Mouse (Mus musculus) lung, adult 2 months (tissue): ENCODE measurements at regions not wholly inside any gene's neighbourhood (a gene's known extent, or its start where the extent isn't known, plus 50 kb on each side); places are given as distances from the start of the nearest gene placed in this dataset.

ENCODE experiments used
- DNase-seq: peaks from one replicate; pipeline ENCODE4 v3.0.0; 2022
- H3K4me1 ChIP-seq: fragments of 200-500 bp; 2 replicates; pipeline ENCODE4 v1.6.1; 2011; ENCODE audit warnings: low read length; ENCODE audit not compliant: control insufficient read depth, insufficient read depth
- H3K4me3 ChIP-seq: fragments of 200-500 bp; replicated peaks from 2 replicates; pipeline ENCODE3; 2011; ENCODE audit warnings: low read depth, mild to moderate bottlenecking, control low read depth, low read length; ENCODE audit errors: extremely low read depth
- CTCF ChIP-seq: fragments of 200-500 bp; IDR thresholded peaks from 2 replicates; pipeline ENCODE4 v1.5.1; 2011; ENCODE audit warnings: mild to moderate bottlenecking, low read length, control low read depth; ENCODE audit not compliant: insufficient read depth
- POLR2A ChIP-seq: fragments of 200-500 bp; IDR thresholded peaks from 2 replicates; pipeline ENCODE4 v1.6.1; 2011; ENCODE audit warnings: low read depth, mild to moderate bottlenecking, control low read depth, low read length, borderline replicate concordance; ENCODE audit errors: extremely low read depth
- WGBS: fragments of 180-500 bp; shearing (Covaris S2); methylation state at CpG from one replicate; pipeline ENCODE4 v1.1.7; 2018; 5-methylcytosine and 5-hydroxymethylcytosine counted together

DNA sequence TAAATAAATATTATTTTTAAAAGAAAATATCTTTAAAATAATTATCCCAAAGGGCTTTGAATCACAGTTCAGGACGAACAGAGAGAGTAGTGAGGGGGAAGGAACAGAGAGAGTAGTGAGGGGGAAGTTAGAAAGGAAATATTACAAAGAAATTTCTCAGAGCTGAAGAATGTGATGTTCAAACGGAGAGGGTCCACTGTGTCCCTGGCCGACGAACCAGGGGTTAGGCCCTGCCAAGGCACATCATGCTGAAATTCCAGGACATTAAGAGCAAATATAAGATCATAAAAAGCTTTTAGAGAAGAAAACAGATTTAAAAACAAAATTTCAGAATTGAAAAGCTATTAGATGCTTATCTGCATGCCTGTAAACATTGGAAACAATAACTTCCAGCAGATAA, 61.6 kb downstream of the Skor1 start:
- DNase-seq = no peak
- peaks cover 8% of the 10 kb centered on the region for H3K4me1 ChIP-seq
- WGBS = 52% methylated on average over 4 of the region's 4 CpGs
- H3K4me3 ChIP-seq = no peak overlapping the region
- TF ChIP-seq POLR2A (no peak), CTCF (no peak)

DNA sequence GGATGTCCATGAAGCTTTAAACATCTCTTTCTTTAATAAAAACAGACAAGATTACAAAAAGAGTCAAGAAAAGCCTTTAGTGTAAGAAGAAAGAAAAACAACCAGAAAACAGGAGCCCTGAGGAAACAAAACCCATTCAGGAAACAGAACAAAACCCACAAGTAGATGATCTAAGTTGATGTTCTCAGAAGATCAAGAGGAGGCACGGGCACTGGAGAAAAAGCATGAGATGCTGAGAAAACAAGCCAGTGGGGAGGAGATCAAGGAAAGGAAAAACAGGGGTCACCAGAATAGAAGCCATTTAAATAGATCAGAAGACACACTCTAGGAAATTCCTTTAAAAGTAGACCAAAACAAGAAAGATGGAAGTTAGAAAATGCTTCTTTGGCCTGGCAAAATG, 62.1 kb downstream of the Skor1 start:
- TF ChIP-seq POLR2A (no peak), CTCF (no peak)
- 56% methylated on average over 1 of the region's 1 CpGs for WGBS
- H3K4me1 ChIP-seq = peaks cover 6% of the 10 kb centered on the region
- H3K4me3 ChIP-seq = no peak overlapping the region
- no peak for DNase-seq

GRCm38 (mm10) chr9:63082830-63083229, 65.9 kb downstream of the Skor1 start:
- Histone ChIP-seq H3K4me1 (no peaks in the 10 kb centered on the region), H3K4me3 (no peak overlapping the region)
- 79% methylated on average over 7 of the region's 7 CpGs for WGBS
- TF ChIP-seq POLR2A (no peak), CTCF (no peak)
- DNase-seq = no peak

GRCm38 (mm10) chr9:63082311-63082710, 66.5 kb downstream of the Skor1 start:
- no peak for TF ChIP-seq POLR2A
- no peak for TF ChIP-seq CTCF
- H3K4me1 ChIP-seq = no peaks in the 10 kb centered on the region
- no peak for DNase-seq
- 65% methylated on average over 3 of the region's 3 CpGs for WGBS
- H3K4me3 ChIP-seq = no peak overlapping the region

DNA sequence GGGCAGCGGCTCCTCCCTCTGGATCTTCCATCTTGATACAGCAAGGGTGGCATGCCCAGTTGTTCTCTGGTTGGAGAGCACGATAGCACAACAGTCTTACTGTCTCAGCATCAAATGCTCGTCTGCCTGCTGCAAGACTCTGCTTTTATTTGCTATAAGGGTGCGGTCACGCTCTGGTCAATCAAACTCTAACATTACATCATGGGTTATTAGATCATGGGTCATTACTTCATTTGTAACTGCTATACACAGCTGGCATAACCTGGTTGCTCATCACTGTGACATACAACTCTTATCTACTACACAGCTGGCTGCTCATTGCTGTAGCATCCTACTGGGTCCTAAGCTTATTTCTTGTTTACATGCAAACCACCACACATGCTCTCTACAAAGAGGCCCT, 68.4 kb downstream of the Skor1 start:
- WGBS = 94% methylated on average over 5 of the region's 5 CpGs
- Histone ChIP-seq H3K4me3 (no peak overlapping the region), H3K4me1 (no peaks in the 10 kb centered on the region)
- TF ChIP-seq POLR2A (no peak), CTCF (no peak)
- DNase-seq = no peak

DNA sequence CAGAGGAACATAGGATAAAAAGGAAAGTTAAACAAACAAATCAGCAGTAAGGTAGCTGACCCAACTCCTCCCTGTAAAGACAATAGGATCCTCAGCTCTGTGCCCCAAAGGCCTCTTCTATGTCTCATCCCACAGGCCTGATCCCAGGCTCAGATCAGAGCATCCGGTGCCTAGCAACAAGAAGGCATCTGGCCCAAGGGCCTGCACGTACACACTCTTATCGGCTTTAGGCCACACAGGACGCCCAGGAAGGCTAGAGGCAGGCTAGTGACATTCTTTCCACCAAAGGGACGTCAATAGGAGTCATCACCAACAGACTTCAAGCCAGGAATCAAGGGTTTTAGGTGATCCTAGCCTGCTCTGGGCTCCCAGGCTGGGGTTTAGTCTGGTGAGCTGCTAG, 73.5 kb downstream of the Skor1 start:
- Histone ChIP-seq H3K4me3 (no peak overlapping the region), H3K4me1 (peaks cover 6% of the 10 kb centered on the region; the same call in 1 of the 2 replicates)
- DNase-seq = peak; percentile 27
- TF ChIP-seq POLR2A (no peak), CTCF (no peak)
- 61% methylated on average over 5 of the region's 5 CpGs for WGBS

DNA sequence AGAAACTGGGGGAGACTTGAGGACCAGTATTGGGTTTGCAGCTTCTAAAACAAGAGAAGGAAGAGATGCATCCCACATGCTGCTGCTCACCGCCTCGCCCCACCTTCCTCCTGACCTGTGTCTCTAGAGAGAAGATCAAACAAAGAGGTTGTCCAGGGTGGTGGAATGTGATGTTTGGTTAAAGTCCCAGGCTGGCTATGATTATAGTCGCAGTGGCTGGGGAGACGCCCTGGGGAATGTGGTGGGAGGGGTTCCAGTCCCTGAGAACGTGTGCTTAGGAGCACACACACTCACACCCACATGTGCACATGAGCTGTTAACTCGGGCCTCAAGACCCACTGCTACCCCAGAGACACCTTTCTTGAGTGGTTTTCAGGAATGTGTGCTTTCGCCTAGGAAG, 74.0 kb downstream of the Skor1 start:
- peaks cover 6% of the 10 kb centered on the region; the same call in 1 of the 2 replicates for H3K4me1 ChIP-seq
- WGBS = 58% methylated on average over 7 of the region's 7 CpGs
- no peak overlapping the region for H3K4me3 ChIP-seq
- no peak for DNase-seq
- TF ChIP-seq POLR2A (no peak), CTCF (no peak)

DNA sequence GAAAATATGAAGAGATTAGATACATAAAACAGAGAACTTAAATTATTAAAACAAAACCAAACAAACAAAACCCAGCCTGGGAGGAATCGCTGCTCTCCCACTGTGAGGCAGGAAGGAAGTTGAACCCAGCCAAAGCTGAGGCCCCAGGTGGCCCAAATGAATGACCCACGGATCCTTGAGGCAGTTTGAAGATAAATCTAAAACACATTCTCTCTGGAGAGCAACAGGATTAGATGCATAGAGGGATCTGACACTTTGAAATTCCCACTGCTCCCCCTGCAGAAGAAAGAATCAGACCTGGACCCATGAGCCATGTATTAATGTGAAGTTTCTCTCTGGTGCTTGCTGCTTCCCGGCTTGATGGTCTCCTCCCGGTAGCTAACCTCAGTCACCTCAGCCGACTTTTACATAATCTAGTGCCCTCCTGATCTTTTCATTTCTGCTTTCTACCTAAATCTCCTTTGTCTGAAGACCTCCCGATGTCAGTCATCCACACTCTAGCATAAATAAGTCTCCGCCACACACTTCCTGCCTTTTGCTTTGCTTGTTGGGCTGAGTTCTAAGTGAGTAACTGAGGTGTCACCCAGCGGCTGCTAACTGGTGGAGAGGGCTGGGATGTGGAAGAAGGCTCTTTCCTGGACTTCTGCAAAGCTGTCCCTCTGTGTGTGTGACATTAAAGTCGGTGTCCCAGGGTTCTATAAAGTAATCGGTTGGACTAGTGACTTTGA, 74.6 kb downstream of the Skor1 start:
- no peak for TF ChIP-seq POLR2A
- no peak for DNase-seq
- Histone ChIP-seq H3K4me3 (no peak overlapping the region), H3K4me1 (peaks cover 6% of the 10 kb centered on the region; the same call in 1 of the 2 replicates)
- 13% methylated on average over 10 of the region's 10 CpGs for WGBS

DNA sequence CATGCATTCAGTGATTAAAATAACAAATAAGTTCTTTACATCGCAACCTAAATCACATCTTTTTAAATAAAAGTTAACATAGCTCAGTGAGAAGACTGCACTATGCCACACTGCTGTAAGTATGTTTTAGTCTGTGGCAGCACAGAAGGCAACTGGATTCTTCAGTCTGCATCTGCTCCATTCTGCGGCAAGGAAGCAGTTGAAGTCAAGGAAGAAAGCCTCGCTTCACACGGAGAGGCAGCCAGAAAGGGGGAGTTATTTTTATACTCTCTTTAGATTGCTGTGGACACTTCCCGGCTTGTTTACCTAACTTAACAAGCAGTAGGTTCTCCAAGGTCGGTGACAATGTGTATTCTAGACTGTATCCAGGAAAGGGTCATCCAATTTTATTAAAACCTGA, 77.7 kb downstream of the Skor1 start:
- 36% methylated on average over 6 of the region's 6 CpGs for WGBS
- H3K4me1 ChIP-seq = peaks cover 6% of the 10 kb centered on the region; the same call in 1 of the 2 replicates
- H3K4me3 ChIP-seq = no peak overlapping the region
- TF ChIP-seq POLR2A (no peak), CTCF (no peak)
- DNase-seq = no peak

- WGBS = 68% methylated on average over 6 of the region's 6 CpGs
- no peak overlapping the region for H3K4me3 ChIP-seq
- TF ChIP-seq CTCF (no peak), POLR2A (no peak)
- H3K4me1 ChIP-seq = peaks cover 6% of the 10 kb centered on the region; the same call in 1 of the 2 replicates
- DNase-seq = no peak
Measured at GRCm38 (mm10) chr9:63069919-63070318, 78.8 kb downstream of the Skor1 start.
